Mouse (Mus musculus) frontal cortex, postnatal 10 days (tissue): ENCODE measurements around the gene Fggy.

Experiments
- DNase-seq, 2 experiments: peaks; one replicate each; pipeline ENCODE4 v3.0.0; 2022; ENCODE audit warnings: low spot score in 2 of 2, mixed read lengths in 1 of 2

Fggy gene

DNA sequence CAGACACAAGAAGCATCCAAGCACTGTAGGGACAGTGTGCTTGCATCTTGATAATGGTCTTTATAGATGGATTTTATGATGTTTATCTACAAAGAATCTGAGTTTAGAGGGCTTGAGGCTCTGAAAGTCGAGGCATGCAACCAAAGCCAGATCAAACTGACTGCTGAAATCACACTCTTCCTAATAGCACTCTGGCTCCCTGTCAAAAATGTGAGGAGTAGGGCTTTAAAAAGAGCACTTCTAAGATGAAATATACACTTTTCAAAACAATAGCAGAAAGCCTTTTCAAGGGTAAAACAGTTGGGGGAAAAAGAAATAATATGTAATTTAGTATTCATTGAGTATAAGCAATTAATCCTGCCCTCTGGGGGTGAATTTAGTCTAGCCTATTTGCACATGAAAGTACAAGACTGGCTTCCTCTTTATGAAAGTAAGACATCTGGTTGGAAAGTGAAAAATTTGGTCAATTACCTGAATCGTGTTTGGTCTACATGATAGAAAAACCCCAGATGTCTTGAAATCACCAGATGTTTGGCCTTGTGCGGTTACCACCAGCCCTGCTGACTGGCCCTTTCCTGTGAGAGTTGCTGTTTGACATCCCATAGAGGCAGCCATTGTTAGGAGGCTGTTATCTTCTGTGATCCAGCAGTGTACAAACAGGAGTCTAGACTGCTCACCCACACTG is 172.0 kb downstream of the Fggy start:
- no peak for DNase-seq

DNA sequence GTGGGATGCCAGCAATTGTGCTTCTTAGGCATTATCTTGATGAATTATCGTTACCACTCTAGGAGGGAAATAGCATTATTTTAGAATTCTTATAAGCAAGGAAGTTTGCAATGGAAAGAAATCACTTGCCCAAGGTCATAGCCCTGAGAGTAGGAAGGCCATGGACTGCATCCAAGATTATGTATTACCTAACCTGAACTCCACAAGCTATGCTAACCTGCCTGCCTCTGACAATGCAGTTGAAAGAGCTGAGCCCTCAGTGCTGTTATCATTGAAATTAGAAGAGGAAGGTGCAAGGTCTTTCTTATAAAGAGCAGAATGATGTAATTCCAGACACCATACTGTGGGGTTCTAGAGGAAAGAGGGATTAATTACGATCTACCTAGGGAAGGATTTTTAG is 173.8 kb downstream of the Fggy start:
- no peak for DNase-seq

DNA sequence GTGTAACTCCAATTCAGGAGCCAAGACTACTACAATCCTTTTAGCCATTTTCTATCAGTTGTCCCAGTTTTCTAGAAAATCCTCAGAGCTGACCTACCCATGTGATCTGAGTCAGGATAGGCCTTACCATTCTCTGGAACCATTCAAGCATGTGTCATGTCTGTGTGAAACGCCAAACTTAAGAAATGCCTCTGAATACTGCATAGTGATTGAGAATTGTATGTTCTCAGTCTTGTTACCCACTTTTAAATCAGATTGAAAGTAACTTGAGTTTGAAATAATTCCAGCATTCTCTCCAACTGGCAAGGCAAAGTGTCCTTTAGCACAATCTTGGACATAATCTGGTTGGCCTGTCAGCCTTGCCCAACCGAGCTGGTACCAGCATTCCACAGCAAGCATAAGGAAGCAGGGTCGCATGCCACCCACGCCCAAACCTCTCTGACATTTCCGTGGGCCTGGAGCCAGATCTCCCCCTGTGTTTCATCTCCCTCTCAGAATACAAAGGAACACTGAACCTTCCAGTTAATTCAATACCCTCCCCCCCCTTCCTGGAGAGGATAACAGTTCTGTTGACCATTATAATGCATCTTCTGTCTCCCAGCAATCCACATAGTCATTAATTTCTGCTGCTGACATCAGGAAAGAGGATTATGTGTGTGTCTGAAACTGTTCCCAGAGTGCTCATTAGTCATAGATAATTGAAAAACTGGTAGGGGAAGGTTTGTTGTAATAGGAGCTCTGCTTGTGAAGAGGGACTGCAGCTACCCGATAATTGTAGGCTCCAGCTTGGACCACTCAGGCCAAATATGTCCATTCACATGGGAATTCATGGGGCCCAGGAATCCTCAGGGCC is 176.3 kb downstream of the Fggy start:
- no peak for DNase-seq

DNA sequence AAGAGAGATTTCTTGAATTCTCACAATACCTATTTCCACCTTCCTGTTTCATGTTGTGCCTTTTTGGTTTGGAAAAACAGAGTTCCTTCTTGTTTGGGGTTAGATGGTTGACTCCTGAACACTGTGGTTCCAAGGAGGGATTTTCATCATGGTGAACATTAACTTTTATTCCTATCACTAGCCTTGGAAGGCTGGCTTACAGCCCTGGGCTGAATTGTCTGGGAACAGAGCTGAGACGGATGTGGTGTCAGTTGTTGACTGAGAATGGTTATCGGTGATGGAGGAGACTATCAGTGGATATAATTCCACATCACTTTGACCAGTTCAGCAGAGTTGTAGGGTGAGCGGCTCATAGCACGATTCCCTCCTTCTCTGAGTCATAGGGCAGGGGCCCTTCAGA is 178.7 kb downstream of the Fggy start:
- DNase-seq = no peak

DNA sequence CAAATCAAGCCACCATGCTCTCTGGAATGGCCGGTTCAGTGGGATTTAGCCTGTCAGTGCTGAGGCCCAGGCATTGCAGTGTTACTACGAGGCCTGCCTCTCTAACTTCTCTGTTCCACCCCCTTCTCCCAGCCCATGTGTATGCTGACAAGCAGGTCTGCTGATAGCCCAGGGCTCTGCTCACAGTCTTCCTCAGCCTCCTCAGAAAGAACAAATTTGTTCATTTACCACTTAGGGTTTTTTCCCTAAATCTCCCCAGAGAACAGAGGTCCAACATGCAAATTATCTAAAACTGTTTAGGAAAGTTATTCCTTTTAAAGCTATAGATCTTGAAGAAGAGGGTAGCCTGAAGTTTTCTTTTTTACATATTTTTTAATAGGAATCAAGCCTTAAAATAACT is 179.4 kb downstream of the Fggy start:
- no peak for DNase-seq

DNA sequence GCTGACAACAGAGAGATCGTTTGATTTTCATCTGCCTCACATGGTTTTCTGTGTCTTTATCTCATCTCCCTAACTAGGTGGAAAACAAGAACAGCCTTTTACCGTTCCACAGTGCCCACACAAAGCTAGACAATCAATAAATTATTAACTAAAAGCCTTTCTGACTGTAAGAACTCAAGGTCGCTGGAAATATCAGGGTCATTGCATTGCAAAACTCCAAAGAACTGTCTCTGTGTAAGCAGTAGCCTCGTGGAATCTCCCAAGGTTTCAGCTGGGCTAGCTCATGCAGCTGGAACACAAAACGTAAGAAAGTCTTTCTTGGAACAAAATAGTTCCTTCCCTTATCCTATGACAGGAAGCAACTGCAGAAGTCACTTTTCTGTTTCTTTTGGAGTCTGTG is 180.9 kb downstream of the Fggy start:
- no peak for DNase-seq

DNA sequence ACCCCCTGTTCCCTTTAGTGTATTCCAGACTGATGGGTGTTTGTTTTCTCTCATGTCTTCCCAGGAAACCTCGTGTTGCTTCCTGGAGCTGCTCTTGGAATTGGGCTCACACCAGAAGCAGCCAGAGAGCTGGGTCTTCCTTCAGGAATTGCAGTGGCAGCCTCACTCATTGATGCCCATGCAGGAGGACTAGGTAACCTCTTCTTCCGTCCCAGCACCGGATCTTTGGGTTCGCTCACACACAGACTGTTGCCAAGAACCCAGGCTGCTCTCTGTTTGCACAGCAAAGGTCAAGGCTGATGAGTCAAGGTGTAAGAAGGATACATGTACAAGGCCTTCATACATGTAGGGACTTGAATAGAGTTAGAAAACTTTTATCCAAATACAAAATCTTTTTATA is 181.4 kb downstream of the Fggy start:
- no peak for DNase-seq

DNA sequence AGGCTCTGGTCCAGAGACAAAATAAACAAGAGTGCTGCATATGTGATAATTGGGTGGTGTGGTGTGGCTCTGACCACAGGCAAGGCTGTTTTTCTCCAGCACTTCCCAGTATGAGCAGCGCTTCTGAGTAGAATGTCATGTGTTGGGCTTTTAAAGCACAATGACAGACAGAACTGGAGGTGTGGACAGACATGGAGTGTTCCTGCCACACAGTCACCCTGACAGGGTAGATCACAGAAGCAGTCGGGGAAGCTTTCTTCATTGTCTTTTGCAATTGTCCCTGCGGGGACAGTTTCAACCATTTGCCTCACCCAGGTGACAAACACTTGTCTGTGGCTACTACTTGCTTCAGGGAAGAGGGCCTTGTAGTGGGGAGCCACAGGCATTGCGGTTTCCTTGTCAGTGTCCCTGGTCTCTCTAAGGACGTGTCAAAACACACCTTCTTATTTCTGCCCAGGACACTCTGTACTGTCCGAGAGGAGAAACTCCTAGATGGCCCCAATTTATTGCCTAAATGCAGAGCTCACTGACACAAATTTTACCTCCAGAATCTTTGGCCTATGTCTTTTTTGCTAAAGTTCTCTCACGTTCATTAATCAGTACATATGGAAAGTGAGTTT is 183.9 kb downstream of the Fggy start:
- no peak for DNase-seq

DNA sequence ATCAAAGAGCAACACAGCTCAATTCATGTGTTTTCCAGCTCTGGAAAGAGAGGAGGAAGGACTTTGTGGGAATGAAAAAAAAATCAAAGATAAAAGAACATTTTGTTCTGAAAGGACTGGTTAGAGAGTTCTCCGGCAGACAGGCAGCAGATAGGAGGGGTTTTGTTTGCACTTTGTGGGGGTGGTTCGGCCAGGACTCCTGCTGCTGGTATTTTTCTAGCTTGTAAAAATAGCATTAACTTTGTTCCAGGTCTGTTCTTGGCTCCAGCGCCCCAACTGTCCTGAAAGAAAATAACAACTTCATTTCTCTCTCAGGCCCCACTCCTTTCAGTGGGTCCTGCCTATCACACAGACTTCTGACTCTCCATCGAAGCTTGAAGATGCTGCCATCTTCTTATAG is 185.7 kb downstream of the Fggy start:
- DNase-seq = peak in 1 of 2 experiments; percentile 14

DNA sequence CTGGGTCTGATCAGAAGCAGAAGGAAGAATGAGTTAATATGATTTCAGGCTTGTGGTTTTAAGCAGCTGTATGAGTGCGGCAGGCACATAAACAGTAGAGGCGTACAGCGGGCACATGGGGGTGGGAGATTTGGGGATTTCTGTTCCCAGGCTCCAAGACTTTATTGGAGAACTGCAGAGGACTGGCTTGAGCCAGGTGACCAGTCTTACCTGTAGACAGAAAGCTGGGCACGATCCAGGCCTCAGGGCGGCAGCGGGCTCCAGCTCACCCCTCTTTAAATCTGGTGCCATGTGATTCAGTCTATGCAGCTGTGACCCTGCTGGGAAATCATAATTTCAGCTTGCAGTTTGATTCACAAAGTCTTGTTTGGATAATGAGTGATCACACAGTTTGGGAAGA is 189.6 kb downstream of the Fggy start:
- DNase-seq = no peak

DNA sequence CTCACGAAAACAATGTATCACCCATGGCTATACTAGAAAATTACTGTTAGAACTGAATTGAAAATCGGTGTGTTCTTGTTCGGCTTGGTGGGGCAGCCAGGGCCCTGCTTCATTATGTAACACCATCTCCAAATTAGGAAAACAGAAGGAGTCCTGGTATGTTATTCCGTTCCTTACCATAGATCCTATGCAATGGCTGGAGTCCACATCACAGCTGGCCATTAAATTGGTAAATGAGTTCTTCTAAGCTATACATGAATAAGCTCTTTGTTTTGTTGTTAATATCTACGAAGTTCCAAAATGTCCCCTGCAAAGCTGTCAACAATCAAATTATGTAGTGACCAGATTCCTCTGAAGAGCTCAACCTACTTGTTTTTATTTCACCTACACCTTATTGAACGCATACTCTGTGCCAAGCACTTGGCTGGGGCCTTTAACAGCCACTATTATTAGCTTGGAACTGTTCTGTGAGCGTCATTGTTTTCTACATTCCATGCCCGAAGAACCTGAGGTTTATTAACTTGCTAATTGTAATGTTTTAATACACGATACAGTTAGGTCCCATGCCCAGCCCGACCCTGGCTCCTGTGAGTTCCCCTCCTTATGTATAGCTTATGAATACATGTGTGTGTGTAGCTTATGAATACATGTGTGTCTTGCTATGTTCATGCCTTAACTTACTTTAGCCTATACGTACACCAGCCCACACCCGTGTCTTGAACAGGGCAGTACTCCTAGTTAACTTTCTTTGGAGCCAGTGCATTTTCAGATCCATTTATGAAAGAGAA is 190.3 kb downstream of the Fggy start:
- DNase-seq = no peak

DNA sequence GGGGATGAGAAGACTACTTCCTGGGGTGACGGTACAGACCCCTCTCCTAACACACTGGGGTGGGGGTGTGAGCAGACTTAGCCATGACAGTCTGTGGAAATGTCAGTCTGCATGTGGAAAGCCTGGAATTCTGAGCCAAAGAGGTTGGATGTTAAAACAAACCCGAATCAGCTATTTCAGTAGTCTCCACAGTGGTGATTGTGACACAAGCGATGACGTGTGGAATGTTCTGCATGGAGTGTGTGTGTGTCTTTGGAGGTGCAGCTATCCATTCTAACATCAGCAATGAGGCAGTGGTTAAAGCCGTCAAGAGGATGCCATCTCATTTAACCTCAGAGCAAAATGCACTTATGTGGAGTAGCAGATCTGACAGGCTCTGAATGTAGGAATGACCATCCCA is 192.9 kb downstream of the Fggy start:
- no peak for DNase-seq

DNA sequence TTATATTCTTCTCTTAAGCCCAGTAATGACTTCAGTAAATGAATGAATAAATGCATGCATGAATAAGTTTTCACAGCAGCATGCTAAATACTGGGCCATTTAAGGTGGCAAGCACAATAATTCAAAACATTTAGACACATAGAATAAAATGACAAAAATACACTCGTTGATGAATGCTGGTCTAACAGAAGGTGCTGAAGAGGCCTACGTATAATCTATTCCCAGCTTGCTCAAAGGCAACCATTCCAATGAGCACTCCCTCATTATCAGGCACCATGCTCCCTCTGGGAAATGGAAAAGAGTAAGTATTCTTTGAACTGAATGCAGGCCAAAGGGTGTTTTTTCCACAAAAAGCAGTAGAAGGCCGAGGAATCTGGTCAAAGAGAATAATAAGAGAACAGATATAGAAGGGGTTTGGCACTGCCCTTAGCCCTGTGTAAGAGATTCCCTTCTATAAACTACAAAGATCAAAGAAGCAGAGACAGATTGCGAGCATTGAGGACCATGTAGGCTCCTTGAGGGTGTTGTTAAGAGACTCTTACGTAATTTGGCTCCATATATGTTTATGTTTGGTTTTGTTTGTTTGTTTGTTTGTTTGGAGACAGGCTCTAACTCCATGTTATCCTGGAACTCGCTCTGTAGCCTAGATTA is 195.4 kb downstream of the Fggy start:
- DNase-seq = no peak

DNA sequence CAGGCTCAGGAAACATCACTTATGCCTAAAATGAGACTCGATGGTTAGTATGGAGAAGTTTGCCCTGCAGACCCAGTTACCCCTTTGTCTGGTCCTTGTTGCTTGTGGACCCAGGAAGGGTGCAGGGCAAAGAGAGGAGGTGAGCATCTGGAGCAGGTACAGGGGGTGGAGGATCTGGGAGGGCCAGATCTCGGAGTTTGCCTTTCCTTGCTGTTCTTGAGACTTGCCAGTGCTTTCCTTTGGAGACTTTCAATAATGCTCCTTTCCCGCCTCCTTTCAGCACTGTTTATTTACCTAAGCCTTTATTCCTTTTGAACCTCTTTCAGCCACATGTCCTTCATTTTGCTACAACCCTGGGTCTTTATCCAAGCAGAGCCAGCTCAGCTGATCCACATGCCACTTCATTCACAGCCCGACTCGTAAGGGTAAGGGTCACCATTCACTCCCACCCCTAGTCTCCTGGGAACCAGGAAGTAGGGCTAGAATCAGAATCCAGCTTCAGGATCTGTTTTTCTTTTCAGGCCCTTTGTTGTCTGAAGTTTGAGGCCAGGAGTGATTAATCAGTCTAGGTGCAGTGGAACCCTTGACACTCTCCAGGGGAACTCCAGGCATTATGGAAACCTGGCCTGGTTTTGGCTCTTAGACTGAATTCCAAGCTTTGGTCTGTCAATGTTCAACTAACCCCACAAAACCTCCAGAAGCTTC is 201.9 kb downstream of the Fggy start:
- no peak for DNase-seq

DNA sequence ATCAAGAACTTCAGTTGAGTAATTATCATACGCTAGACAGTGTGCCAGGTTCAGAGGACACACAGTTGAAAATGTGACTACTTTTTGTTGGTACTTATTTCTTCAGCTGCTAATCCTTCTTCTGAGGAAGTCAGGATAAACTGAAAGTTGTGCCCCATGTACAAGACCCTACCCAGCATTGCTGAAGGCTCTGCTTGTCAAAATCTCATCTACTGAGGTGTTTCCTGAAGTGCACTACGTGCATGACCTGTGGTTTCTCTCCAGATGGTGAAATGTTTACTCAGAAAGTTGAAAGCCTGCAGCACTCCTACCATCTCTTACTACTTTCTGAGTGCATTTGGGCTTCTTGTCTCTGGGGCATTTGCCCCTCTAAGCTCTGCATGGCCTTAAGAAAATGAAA is 208.1 kb downstream of the Fggy start:
- no peak for DNase-seq

DNA sequence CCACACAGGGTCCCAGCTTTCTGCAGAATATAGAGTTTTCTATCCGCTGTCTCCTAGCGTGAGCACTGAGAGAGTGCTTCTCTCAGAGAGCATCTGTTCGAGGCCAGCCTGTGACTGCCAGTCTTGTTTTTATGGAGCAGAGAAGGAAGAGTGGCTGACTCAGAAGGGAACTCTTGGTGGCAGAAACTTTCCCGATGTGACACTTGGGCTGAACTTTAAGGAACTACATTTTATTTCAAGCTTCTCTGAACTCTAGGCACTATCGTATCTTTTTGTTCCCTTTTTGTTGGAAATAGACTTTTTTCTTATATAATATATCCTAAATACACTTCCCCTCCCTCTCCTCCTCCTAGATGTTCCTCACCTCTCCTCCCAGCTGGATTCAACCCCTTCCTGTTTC is 213.2 kb downstream of the Fggy start:
- no peak for DNase-seq

DNA sequence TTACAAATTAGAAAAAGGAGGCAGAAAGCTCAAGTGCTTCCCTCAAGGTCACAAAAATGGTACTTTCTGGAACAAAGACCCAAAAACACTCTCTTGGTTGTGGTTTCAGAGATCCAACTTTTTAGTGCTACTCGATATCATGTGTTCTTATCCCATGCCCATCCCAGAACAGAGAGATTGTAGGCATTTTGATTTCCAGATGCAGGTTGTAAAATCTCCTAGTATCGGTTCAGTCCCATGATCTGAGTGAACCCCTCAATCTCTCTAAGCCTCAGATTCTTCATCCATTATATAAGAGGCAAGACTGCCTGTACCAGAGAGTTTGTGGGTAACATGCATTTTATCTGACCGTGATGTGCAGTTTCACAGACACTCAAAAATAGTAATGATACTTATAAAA is 214.2 kb downstream of the Fggy start:
- DNase-seq = no peak

DNA sequence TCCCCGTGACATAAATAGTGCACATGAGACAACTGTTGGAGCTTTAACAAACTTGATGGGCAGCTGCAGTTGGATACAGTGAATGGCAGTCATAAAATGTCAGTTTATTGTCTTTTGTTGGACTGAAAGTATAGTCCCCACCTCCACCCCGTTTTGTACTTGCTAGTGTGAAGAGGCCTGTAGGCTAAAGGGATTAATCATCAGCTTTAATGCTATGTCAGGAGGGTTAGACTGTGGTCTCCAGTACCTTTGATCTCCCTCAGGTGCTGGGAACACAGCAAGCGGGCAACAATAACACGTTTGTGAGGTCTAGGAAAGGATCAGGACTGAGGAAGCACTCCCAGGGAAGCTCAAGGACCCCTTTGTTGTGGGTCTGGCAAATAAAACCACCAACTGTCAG is 214.6 kb downstream of the Fggy start:
- no peak for DNase-seq

DNA sequence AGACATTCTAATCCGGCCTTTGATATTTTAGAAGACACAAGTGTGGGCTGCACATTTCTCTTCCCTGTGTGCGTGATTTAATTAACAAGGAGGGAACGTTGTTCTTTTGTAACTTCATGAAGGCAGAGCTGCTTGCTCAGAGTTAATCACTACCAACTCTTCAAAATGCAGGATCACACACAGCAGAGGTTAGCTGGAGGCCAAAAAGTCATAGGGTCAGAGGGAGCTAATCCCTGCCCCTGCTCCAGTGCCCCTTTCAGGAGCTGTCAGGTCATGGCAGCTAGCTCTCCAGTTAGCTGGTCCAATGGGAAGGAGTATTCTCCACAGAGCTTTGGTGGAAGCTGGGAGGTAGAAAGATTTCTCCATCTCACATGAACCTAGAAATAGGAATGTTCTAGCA is 215.4 kb downstream of the Fggy start:
- no peak for DNase-seq

DNA sequence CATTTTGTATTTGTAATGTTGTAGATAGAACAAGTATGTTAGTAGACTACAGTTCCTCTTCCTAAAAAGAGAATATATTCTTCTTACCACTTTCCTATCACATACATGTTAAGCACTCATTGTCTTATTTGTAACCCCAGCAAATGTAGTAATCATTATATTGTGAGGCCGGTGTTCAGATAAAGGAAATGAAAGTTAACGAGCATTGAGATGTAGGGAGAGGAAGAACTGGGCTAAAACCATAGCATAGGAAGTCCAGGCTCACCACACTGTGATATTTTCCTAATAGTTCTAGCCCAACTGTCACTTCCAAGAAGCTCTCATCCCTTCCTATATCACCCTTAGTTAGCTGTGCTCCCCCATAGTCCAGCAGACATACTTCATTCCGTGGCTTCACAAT is 218.3 kb downstream of the Fggy start:
- DNase-seq = no peak

DNA sequence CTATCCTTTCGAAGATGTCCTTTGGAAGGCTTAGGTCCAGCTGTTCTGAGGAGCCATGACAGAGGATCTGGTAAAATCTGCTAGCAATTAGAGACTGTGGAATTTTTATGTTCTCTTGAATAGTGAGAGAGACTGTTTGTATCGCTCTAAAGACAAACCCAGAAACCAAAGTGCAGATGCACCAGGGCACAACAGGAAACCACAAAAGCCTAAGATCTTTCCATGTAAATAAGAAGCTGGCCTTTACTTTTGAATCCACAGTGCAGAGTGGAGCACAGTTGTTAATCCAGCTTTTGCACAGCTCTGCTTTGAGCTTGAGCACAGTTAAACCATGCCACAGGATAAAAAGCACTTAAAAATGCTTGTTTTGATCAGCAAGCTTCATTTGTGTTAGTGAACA is 220.5 kb downstream of the Fggy start:
- no peak for DNase-seq
